Mouse (Mus musculus) lung, adult 2 months (tissue): ENCODE measurements around the gene Ar. TPM values are rescaled to one million over a fixed set of nuclear protein-coding genes. Genes with fewer than 3 reads are reported as not detected.
A peak's percentile ranks its signal among the peaks of the same experiment; 100 is the strongest.

Experiments
- DNase-seq: peaks from one replicate; pipeline ENCODE4 v3.0.0; 2022
- H3K4me1 ChIP-seq: fragments of 200-500 bp; 2 replicates; pipeline ENCODE4 v1.6.1; 2011; ENCODE audit warnings: low read length; ENCODE audit not compliant: control insufficient read depth, insufficient read depth
- H3K4me3 ChIP-seq: fragments of 200-500 bp; replicated peaks from 2 replicates; pipeline ENCODE3; 2011; ENCODE audit warnings: low read depth, mild to moderate bottlenecking, control low read depth, low read length; ENCODE audit errors: extremely low read depth
- CTCF ChIP-seq: fragments of 200-500 bp; IDR thresholded peaks from 2 replicates; pipeline ENCODE4 v1.5.1; 2011; ENCODE audit warnings: mild to moderate bottlenecking, low read length, control low read depth; ENCODE audit not compliant: insufficient read depth
- POLR2A ChIP-seq: fragments of 200-500 bp; IDR thresholded peaks from 2 replicates; pipeline ENCODE4 v1.6.1; 2011; ENCODE audit warnings: low read depth, mild to moderate bottlenecking, control low read depth, low read length, borderline replicate concordance; ENCODE audit errors: extremely low read depth
- WGBS: fragments of 180-500 bp; shearing (Covaris S2); methylation state at CpG from one replicate; pipeline ENCODE4 v1.1.7; 2018; 5-methylcytosine and 5-hydroxymethylcytosine counted together
- polyA plus RNA-seq: library from polyadenylated mRNA; depleted of rRNA; stranded (reverse); fragments of >200 nt; gene quantifications from 2 replicates; pipeline ENCODE4 v1.2.3, GENCODE M21; 2012; rRNA removed

Gene Ar
- polyA plus RNA-seq: 0.91 and 0.96 TPM in 2 replicates

- DNase-seq: peak; percentile 3
- TF ChIP-seq CTCF: no peak
- TF ChIP-seq POLR2A: no peak
- Histone ChIP-seq H3K4me1 (no peaks in the 10 kb centered on the region; the same call in 1 of the 2 replicates), H3K4me3 (peak within 1 kb of the TSS; percentile 57)
- WGBS: 25% methylated on average over 27 of the region's 27 CpGs
These were observed at the start of gene Ar for GRCm38 (mm10) chrX:98148531-98149342. Ar (plus strand) TSS chrX:98148769.

GRCm38 (mm10) chrX:98149724-98150392 lies 1.3 kb downstream of the Ar start:
- WGBS: 24% methylated on average over 30 of the region's 30 CpGs
- no peaks in the 10 kb centered on the region; the same call in 1 of the 2 replicates for H3K4me1 ChIP-seq
- TF ChIP-seq POLR2A (no peak), CTCF (no peak)
- peak overlapping the region; percentile 36 for H3K4me3 ChIP-seq
- peak; percentile 2 for DNase-seq

GRCm38 (mm10) chrX:98150393-98151119 lies 2.0 kb downstream of the Ar start:
- 30% methylated on average over 33 of the region's 33 CpGs for WGBS
- no peak for TF ChIP-seq CTCF
- TF ChIP-seq POLR2A: no peak
- Histone ChIP-seq H3K4me1 (no peaks in the 10 kb centered on the region; the same call in 1 of the 2 replicates), H3K4me3 (peak overlapping the region; percentile 36)
- no peak for DNase-seq

GRCm38 (mm10) chrX:98189759-98190158 lies 41.2 kb downstream of the Ar start:
- no peak for DNase-seq
- no peak for TF ChIP-seq CTCF
- TF ChIP-seq POLR2A: no peak
- no peak overlapping the region for H3K4me3 ChIP-seq

GRCm38 (mm10) chrX:98205766-98206165 lies 57.2 kb downstream of the Ar start:
- no peak overlapping the region for H3K4me3 ChIP-seq
- H3K4me1 ChIP-seq: no peaks in the 10 kb centered on the region
- no peak for TF ChIP-seq CTCF
- TF ChIP-seq POLR2A: no peak
- no peak for DNase-seq
- WGBS: 54% methylated on average over 3 of the region's 3 CpGs

More at GRCm38 (mm10) chrX:98189759-98190158, 41.2 kb downstream of the Ar start:
- no peaks in the 10 kb centered on the region for H3K4me1 ChIP-seq

- TF ChIP-seq POLR2A: no peak
- no peak for TF ChIP-seq CTCF
- Histone ChIP-seq H3K4me1 (no peaks in the 10 kb centered on the region), H3K4me3 (no peak overlapping the region)
- 74% methylated on average over 4 of the region's 4 CpGs for WGBS
- DNase-seq: no peak
These were observed 58.6 kb downstream of the Ar start for GRCm38 (mm10) chrX:98207166-98207565.

GRCm38 (mm10) chrX:98216103-98216502 lies 67.5 kb downstream of the Ar start:
- no peak for DNase-seq
- Histone ChIP-seq H3K4me1 (no peaks in the 10 kb centered on the region), H3K4me3 (no peak overlapping the region)
- WGBS: 24% methylated on average over 1 of the region's 1 CpGs
- TF ChIP-seq CTCF (no peak), POLR2A (no peak)

- Histone ChIP-seq H3K4me1 (no peaks in the 10 kb centered on the region; the same call in 1 of the 2 replicates), H3K4me3 (no peak overlapping the region)
- 68% methylated on average over 4 of the region's 4 CpGs for WGBS
- no peak for DNase-seq
- TF ChIP-seq POLR2A (no peak), CTCF (no peak)
These were observed 90.4 kb downstream of the Ar start for GRCm38 (mm10) chrX:98239011-98239410.

GRCm38 (mm10) chrX:98245108-98245507 lies 96.5 kb downstream of the Ar start:
- no peak for DNase-seq
- TF ChIP-seq CTCF (no peak), POLR2A (no peak)
- H3K4me3 ChIP-seq: no peak overlapping the region
- WGBS: 77% methylated on average over 2 of the region's 2 CpGs
- H3K4me1 ChIP-seq: no peaks in the 10 kb centered on the region; the same call in 1 of the 2 replicates

- TF ChIP-seq CTCF (no peak), POLR2A (no peak)
- no peak for DNase-seq
- Histone ChIP-seq H3K4me1 (no peaks in the 10 kb centered on the region), H3K4me3 (no peak overlapping the region)
- WGBS: 67% methylated on average over 4 of the region's 4 CpGs
These were observed 99.8 kb downstream of the Ar start for GRCm38 (mm10) chrX:98248363-98248762.
